10 mouse cellular contexts compared by ENCODE assay signal in genomic region chr7:139544706-139545625, GRCm38 (mm10). TPM values are rescaled to one million over a fixed set of nuclear protein-coding genes. Genes with fewer than 3 reads are reported as not detected.
DNase-seq lines count a peak whose midpoint lies in the region; ATAC-seq and TF ChIP-seq lines count a peak whose summit lies in the region.
"Had no signal": no experiment of that assay in that cellular context is flagged by ENCODE, and none has a peak within 500 bp of the region (broad histone marks: within the 10 kb centered on the region; RNA-seq: fewer than 3 reads in every experiment).

No protein-coding gene starts in this region.

- no peaks in the 10 kb centered on the region for H3K27me3 ChIP-seq in embryonic facial prominence, embryonic 11.5 days (ENCODE audit: control insufficient read depth, insufficient read depth, low read length)
- H3K27me3 ChIP-seq in midbrain, postnatal 0 days (ENCODE audit: insufficient read depth, low read length): peaks cover 6% of the 10 kb centered on the region
- H3K27me3 ChIP-seq: liver, embryonic 13.5 days had no signal

- no peaks in the 10 kb centered on the region for H3K36me3 ChIP-seq in embryonic facial prominence, embryonic 11.5 days (replicated peaks; ENCODE audit: control insufficient read depth, insufficient read depth, low read depth, low read length)
- H3K36me3 ChIP-seq in midbrain, postnatal 0 days (ENCODE audit: insufficient read depth, low read length): 0 out of 2 replicates have a peak, but pooled peaks cover 2% of the 10 kb centered on the region
- H3K36me3 ChIP-seq: liver, embryonic 13.5 days had no signal

- WGBS in embryonic facial prominence, embryonic 11.5 days: 42% methylated on average over 12 of the region's 12 CpGs
- 26% methylated on average over 12 of the region's 12 CpGs for WGBS in midbrain, postnatal 0 days

- H3K27ac ChIP-seq in embryonic facial prominence, embryonic 11.5 days (replicated peaks; ENCODE audit: low read depth, low read length): no peak overlapping the region
- peak overlapping the region; percentile 47 for H3K27ac ChIP-seq in midbrain, postnatal 0 days (ENCODE audit: low read depth, low read length)
- H3K27ac ChIP-seq: liver, embryonic 13.5 days had no signal

- H3K9ac ChIP-seq in embryonic facial prominence, embryonic 11.5 days (replicated peaks; ENCODE audit: low read length): no peak overlapping the region
- H3K9ac ChIP-seq in midbrain, postnatal 0 days (replicated peaks; ENCODE audit: low read length, poor library complexity, severe bottlenecking): no peak overlapping the region
- H3K9ac ChIP-seq: liver, embryonic 13.5 days had no signal

- H3K4me3 ChIP-seq in embryonic facial prominence, embryonic 11.5 days (ENCODE audit: low read depth, low read length): no peak overlapping the region
- H3K4me3 ChIP-seq in midbrain, postnatal 0 days (ENCODE audit: low read depth, low read length): no peak overlapping the region
- H3K4me3 ChIP-seq: erythroblast, embryonic 14.5 days; liver, embryonic 13.5 days had no signal

- H3K4me1 ChIP-seq in embryonic facial prominence, embryonic 11.5 days (ENCODE audit: control insufficient read depth, insufficient read depth, low read length): no peaks in the 10 kb centered on the region
- H3K4me1 ChIP-seq in midbrain, postnatal 0 days (ENCODE audit: insufficient read depth, low read length): peaks cover 10% of the 10 kb centered on the region; the same call in 1 of the 2 replicates
- H3K4me1 ChIP-seq: liver, embryonic 13.5 days had no signal

- no peaks in the 10 kb centered on the region for H3K9me3 ChIP-seq in embryonic facial prominence, embryonic 11.5 days (replicated peaks; ENCODE audit: control insufficient read depth, low read length)
- H3K9me3 ChIP-seq in midbrain, postnatal 0 days (ENCODE audit: low read length): no peaks in the 10 kb centered on the region
- H3K9me3 ChIP-seq: liver, embryonic 13.5 days had no signal

- peak; percentile 52 for DNase-seq in embryo, embryonic 11 days
- no peak for DNase-seq in embryo, embryonic 10.5 days (ENCODE audit: low spot score)
- DNase-seq in embryonic facial prominence, embryonic 11.5 days (ENCODE audit: low spot score): peak; percentile 28
- peak; percentile 57 to 64 for DNase-seq in layer of hippocampus, adult 8-10 months (ENCODE audit: low spot score in 2 of 2)
- peak; percentile 77 for DNase-seq in midbrain, postnatal 0 days (ENCODE audit: low spot score)
- DNase-seq in testis, postnatal 14 days (ENCODE audit: low spot score): no peak
- DNase-seq in adrenal gland, postnatal 4 days (ENCODE audit: low spot score in 2 of 2): no peak
- DNase-seq: liver, embryonic 13.5 days had no signal

- ATAC-seq in embryonic facial prominence, embryonic 11.5 days (replicated peaks; ENCODE audit: insufficient number of reproducible peaks, low FRiP score, low TSS enrichment, low read depth): peak; percentile 80
- peak; percentile 82 for ATAC-seq in midbrain, postnatal 0 days (ENCODE audit: low FRiP score)
- ATAC-seq in granulocyte monocyte progenitor cell, adult 5-6 weeks (replicated peaks; ENCODE audit: poor library complexity, severe bottlenecking): no peak

- no peak for TF ChIP-seq CTCF in midbrain, postnatal 0 days (IDR thresholded peaks at IDR 0.05)

- H3K4me2 ChIP-seq in embryonic facial prominence, embryonic 11.5 days (ENCODE audit: low read depth, low read length): no peak overlapping the region
- no peak overlapping the region; the same call in 1 of the 2 replicates for H3K4me2 ChIP-seq in midbrain, postnatal 0 days (ENCODE audit: low read depth, low read length, poor library complexity, severe bottlenecking)
- H3K4me2 ChIP-seq: liver, embryonic 13.5 days had no signal

RNA-seq across cellular contexts. Expression of gene Nkx6-2, which starts 37.6 kb away (rescaled TPM):
- polyA plus RNA-seq in embryonic facial prominence, embryonic 11.5 days (2014; fragmentation: Nextera tagmentation; extraction: Ambion mirVana): 4.2 and 4.4 TPM in 2 replicates
- total RNA-seq in layer of hippocampus, adult 8-10 months (2022): 10 to 100 TPM in 2 of 4 experiments, 1 to 10 TPM in 2; 8.0 to 14.0 (median 10.2) TPM
- 8.3 and 10.0 TPM in 2 replicates for total RNA-seq in midbrain, postnatal 0 days (2014; rRNA removed)
- 7.3 and 8.2 TPM in 2 replicates for polyA plus RNA-seq in midbrain, postnatal 0 days (2015; fragmentation: Nextera tagmentation; extraction: Ambion mirVana)
- total RNA-seq in adrenal gland, postnatal 4 days (2021): not detected
- not detected in 2 replicates for total RNA-seq in granulocyte monocyte progenitor cell, adult 5-6 weeks (2014; fragmentation: Nextera tagmentation)
- total RNA-seq in granulocyte monocyte progenitor cell, adult 5-6 weeks (2017): not detected in 2 replicates
- polyA plus RNA-seq: erythroblast, embryonic 14.5 days had no signal

Comparison
In these comparisons a context has a peak if more than half of its experiments do, and no peak if none do; other contexts are left out.
1. DNase-seq: peak in embryo, embryonic 11 days (single experiment), embryonic facial prominence, embryonic 11.5 days (single experiment), layer of hippocampus, adult 8-10 months (2 of 2) and midbrain, postnatal 0 days (single experiment); none in embryo, embryonic 10.5 days (single experiment), testis, postnatal 14 days (single experiment) and adrenal gland, postnatal 4 days (0 of 2).